Mouse (Mus musculus) neural tube, embryonic 12.5 days (tissue): Measurements from ENCODE around the gene Meis2. TPM values are rescaled to one million over a fixed set of nuclear protein-coding genes. Genes with fewer than 3 reads are reported as not detected.

Experiments used
- ATAC-seq: fragments of 200-750 bp; cut with Nextera tagmentation; 2 replicates; pipeline ENCODE4 v1.8.0; 2017; ENCODE audit warnings: low read depth, mild to moderate bottlenecking, moderate TSS enrichment, moderate library complexity; ENCODE audit not compliant: low FRiP score
- H3K27ac ChIP-seq: fragments of 300-500 bp; sonication (generic); 2 replicates; pipeline ENCODE4 v1.5.1; 2016
- H3K27me3 ChIP-seq: fragments of 300-500 bp; sonication (generic); replicated peaks from 2 replicates; pipeline ENCODE4 v1.6.1; 2016; ENCODE audit warnings: mild to moderate bottlenecking
- H3K36me3 ChIP-seq: fragments of 300-500 bp; sonication (generic); 2 replicates; pipeline ENCODE4 v1.6.1; 2016; ENCODE audit warnings: mild to moderate bottlenecking
- H3K4me1 ChIP-seq: fragments of 300-500 bp; sonication (generic); 2 replicates; pipeline ENCODE4 v1.6.1; 2016
- H3K4me2 ChIP-seq: fragments of 300-500 bp; sonication (generic); replicated peaks from 2 replicates; pipeline ENCODE4 v1.6.1; 2016; ENCODE audit warnings: mild to moderate bottlenecking
- H3K4me3 ChIP-seq: fragments of 300-500 bp; sonication (generic); 2 replicates; pipeline ENCODE4 v1.5.1; 2016
- H3K9ac ChIP-seq: fragments of 300-500 bp; sonication (generic); 2 replicates; pipeline ENCODE4 v1.6.1; 2016; ENCODE audit warnings: mild to moderate bottlenecking
- H3K9me3 ChIP-seq: fragments of 300-500 bp; sonication (generic); 2 replicates; pipeline ENCODE4 v1.6.1; 2016; ENCODE audit warnings: mild to moderate bottlenecking
- WGBS: fragments of 180-500 bp; shearing (Covaris S2); methylation state at CpG from one replicate; pipeline ENCODE4 v1.1.7; 2016; 5-methylcytosine and 5-hydroxymethylcytosine counted together
- polyA plus RNA-seq: library from polyadenylated mRNA; unstranded; fragments of >200 nt; fragmentation: Nextera tagmentation; extraction: Ambion mirVana; gene quantifications from 2 replicates; pipeline ENCODE4 v1.2.1, GENCODE M21; 2016

The Meis2 gene
- polyA plus RNA-seq, 1 experiment from 2014 or later, result 108 TPM

DNA sequence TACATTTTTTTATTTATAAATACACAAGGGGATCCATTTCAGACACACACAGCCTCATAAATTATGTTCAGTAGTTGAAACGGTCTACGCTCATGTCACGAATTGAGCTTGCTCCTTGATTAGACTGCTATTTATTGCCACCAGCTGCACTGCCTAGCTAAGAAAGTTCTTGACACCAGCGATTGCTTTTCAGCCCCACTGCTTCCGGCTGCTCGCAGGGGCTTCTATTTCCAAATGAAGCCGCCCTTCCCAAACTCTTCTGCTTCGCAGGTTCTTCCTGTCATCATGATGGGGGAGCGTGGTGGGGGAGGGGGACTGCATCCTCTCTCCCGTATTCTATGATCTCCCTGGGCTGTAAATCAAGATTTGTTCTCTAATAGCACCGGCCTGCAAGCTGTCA, 252.3 kb downstream of the Meis2 start:
- Histone ChIP-seq H3K27me3 (no peaks in the 10 kb centered on the region), H3K4me1 (peaks cover 17% of the 10 kb centered on the region), H3K9ac (no peak overlapping the region), H3K36me3 (no peaks in the 10 kb centered on the region), H3K4me3 (no peak overlapping the region), H3K27ac (no peak overlapping the region), H3K4me2 (peak overlapping the region; percentile 47; the same call in 1 of the 2 replicates), H3K9me3 (no peaks in the 10 kb centered on the region)
- peak; percentile 69 for ATAC-seq
- 11% methylated on average over 11 of the region's 11 CpGs for WGBS
